Mouse (Mus musculus) forebrain, embryonic 11.5 days (tissue): ENCODE measurements around the gene Slc22a17. TPM values are rescaled to one million over a fixed set of nuclear protein-coding genes. Genes with fewer than 3 reads are reported as not detected.
A peak's percentile ranks its signal among the peaks of the same experiment; 100 is the strongest.

Source experiments
- ATAC-seq: fragments of 200-750 bp; cut with Nextera tagmentation; replicated peaks from 2 replicates; pipeline ENCODE4 v1.8.0; 2017; ENCODE audit warnings: moderate TSS enrichment; ENCODE audit not compliant: low FRiP score
- DNase-seq: peaks from one replicate; pipeline ENCODE4 v3.0.0-alpha.2; 2017; ENCODE audit warnings: low spot score
- H3K27ac ChIP-seq: fragments of 300-500 bp; sonication (generic); 2 replicates; pipeline ENCODE4 v1.5.1; 2014; ENCODE audit warnings: low read depth, low read length
- H3K27me3 ChIP-seq: fragments of 300-500 bp; sonication (generic); 2 replicates; pipeline ENCODE4 v1.6.1; 2014; ENCODE audit warnings: mild to moderate bottlenecking, low read length, mixed read lengths; ENCODE audit not compliant: control insufficient read depth, insufficient read depth
- H3K36me3 ChIP-seq: fragments of 300-500 bp; sonication (generic); 2 replicates; pipeline ENCODE4 v1.6.1; 2014; ENCODE audit warnings: mild to moderate bottlenecking, low read length, moderate library complexity, mixed read lengths; ENCODE audit not compliant: control insufficient read depth, insufficient read depth
- H3K4me1 ChIP-seq: fragments of 300-500 bp; sonication (generic); replicated peaks from 2 replicates; pipeline ENCODE4 v1.6.1; 2014; ENCODE audit warnings: low read length, mixed read lengths; ENCODE audit not compliant: control insufficient read depth, insufficient read depth
- H3K4me2 ChIP-seq: fragments of 300-500 bp; sonication (generic); 2 replicates; pipeline ENCODE4 v1.6.1; 2014; ENCODE audit warnings: low read depth, mild to moderate bottlenecking, low read length, moderate library complexity, mixed read lengths; ENCODE audit not compliant: severe bottlenecking
- H3K4me3 ChIP-seq: fragments of 300-500 bp; sonication (generic); 2 replicates; pipeline ENCODE4 v1.5.1; 2014; ENCODE audit warnings: low read depth, low read length
- H3K9ac ChIP-seq: fragments of 300-500 bp; sonication (generic); 2 replicates; pipeline ENCODE4 v1.6.1; 2014; ENCODE audit warnings: low read length
- H3K9me3 ChIP-seq: fragments of 300-500 bp; sonication (generic); 2 replicates; pipeline ENCODE4 v1.6.1; 2016; ENCODE audit warnings: low read length, mixed read lengths; ENCODE audit not compliant: control insufficient read depth
- WGBS: fragments of 180-500 bp; shearing (Covaris S2); extraction: QIAGEN DNeasy Blood & Tissue Kit; methylation state at CpG from one replicate; pipeline ENCODE4 v1.1.7; 2014; 5-methylcytosine and 5-hydroxymethylcytosine counted together
- polyA plus RNA-seq: library from polyadenylated mRNA; unstranded; fragments of >200 nt; fragmentation: Nextera tagmentation; extraction: Ambion mirVana; gene quantifications from 2 replicates; pipeline ENCODE4 v1.2.1, GENCODE M21; 2014

Gene Slc22a17
- polyA plus RNA-seq, 1 experiment from 2014 or later = 44.4 TPM

- DNase-seq (peak; percentile 77), ATAC-seq (peak; percentile 60)
- Histone ChIP-seq H3K27ac (peak overlapping the region; percentile 98), H3K4me2 (peak overlapping the region; percentile 96), H3K9ac (peak overlapping the region; percentile 95), H3K4me1 (peaks cover 14% of the 10 kb centered on the region; the same call in 1 of the 2 replicates), H3K4me3 (peak overlapping the region; percentile 52), H3K9me3 (peaks cover 14% of the 10 kb centered on the region), H3K36me3 (peaks cover 25% of the 10 kb centered on the region), H3K27me3 (no peaks in the 10 kb centered on the region)
- WGBS = 6% methylated on average over 7 of the region's 7 CpGs
Measured at GRCm38 (mm10) chr14:54924641-54925348, 11.9 kb upstream of the Slc22a17 start.

GRCm38 (mm10) chr14:54920076-54920685 lies 7.2 kb upstream of the Slc22a17 start:
- no peaks in the 10 kb centered on the region for H3K27me3 ChIP-seq
- peaks cover 25% of the 10 kb centered on the region for H3K36me3 ChIP-seq
- no peak overlapping the region for H3K4me3 ChIP-seq
- H3K4me1 ChIP-seq = peaks cover 2% of the 10 kb centered on the region; the same call in 1 of the 2 replicates
- no peak for DNase-seq
- H3K4me2 ChIP-seq = no peak overlapping the region
- peaks cover 14% of the 10 kb centered on the region for H3K9me3 ChIP-seq
- no peak for ATAC-seq
- WGBS = 94% methylated on average over 16 of the region's 16 CpGs
- H3K9ac ChIP-seq = no peak overlapping the region
- no peak overlapping the region for H3K27ac ChIP-seq

GRCm38 (mm10) chr14:54913343-54913742 lies 411 bp upstream of the Slc22a17 start:
- Histone ChIP-seq H3K4me2 (peak overlapping the region; percentile 100), H3K4me1 (peaks cover 6% of the 10 kb centered on the region), H3K36me3 (no peaks in the 10 kb centered on the region; the same call in 1 of the 2 replicates), H3K9me3 (no peaks in the 10 kb centered on the region), H3K4me3 (peak overlapping the region; percentile 88), H3K27ac (peak overlapping the region; percentile 53; the same call in 1 of the 2 replicates), H3K9ac (peak overlapping the region; percentile 92), H3K27me3 (no peaks in the 10 kb centered on the region)
- WGBS = 17% methylated on average over 10 of the region's 10 CpGs
- DNase-seq (no peak), ATAC-seq (peak; percentile 6; the same call in 1 of the 2 replicates)

GRCm38 (mm10) chr14:54912109-54912850 lies 652 bp downstream of the Slc22a17 start:
- H3K4me2 ChIP-seq = peak overlapping the region; percentile 100
- DNase-seq (peak; percentile 68), ATAC-seq (peak; percentile 57)

GRCm38 (mm10) chr14:54908682-54909081 lies 4.2 kb downstream of the Slc22a17 start:
- H3K9me3 ChIP-seq = no peaks in the 10 kb centered on the region
- H3K4me3 ChIP-seq = no peak overlapping the region
- no peak overlapping the region for H3K4me2 ChIP-seq
- H3K27ac ChIP-seq = no peak overlapping the region
- H3K27me3 ChIP-seq = no peaks in the 10 kb centered on the region
- WGBS = 77% methylated on average over 7 of the region's 7 CpGs
- DNase-seq = no peak
- H3K4me1 ChIP-seq = peaks cover 6% of the 10 kb centered on the region
- no peak for ATAC-seq
- no peak overlapping the region for H3K9ac ChIP-seq
- peaks cover 3% of the 10 kb centered on the region; the same call in 1 of the 2 replicates for H3K36me3 ChIP-seq

More at GRCm38 (mm10) chr14:54912109-54912850, 652 bp downstream of the Slc22a17 start:
- Histone ChIP-seq H3K9ac (peak overlapping the region; percentile 92), H3K9me3 (no peaks in the 10 kb centered on the region), H3K4me3 (peak overlapping the region; percentile 88), H3K4me1 (peaks cover 6% of the 10 kb centered on the region), H3K27ac (peak overlapping the region; percentile 53), H3K36me3 (peaks cover under 1% of the 10 kb centered on the region; the same call in 1 of the 2 replicates), H3K27me3 (no peaks in the 10 kb centered on the region)
- 2% methylated on average over 65 of the region's 69 CpGs for WGBS

- Histone ChIP-seq H3K9me3 (no peaks in the 10 kb centered on the region), H3K9ac (no peak overlapping the region), H3K4me1 (no peaks in the 10 kb centered on the region), H3K36me3 (peaks cover 3% of the 10 kb centered on the region; the same call in 1 of the 2 replicates), H3K27ac (no peak overlapping the region), H3K27me3 (no peaks in the 10 kb centered on the region), H3K4me3 (no peak overlapping the region), H3K4me2 (no peak overlapping the region)
- DNase-seq = no peak
- WGBS = 94% methylated on average over 4 of the region's 4 CpGs
- ATAC-seq = no peak
Measured at GRCm38 (mm10) chr14:54903641-54904040, 9.3 kb downstream of the Slc22a17 start.

- Histone ChIP-seq H3K9me3 (no peaks in the 10 kb centered on the region), H3K27me3 (no peaks in the 10 kb centered on the region), H3K4me1 (peaks cover 5% of the 10 kb centered on the region), H3K9ac (no peak overlapping the region), H3K4me3 (no peak overlapping the region), H3K36me3 (peaks cover 8% of the 10 kb centered on the region), H3K4me2 (no peak overlapping the region), H3K27ac (no peak overlapping the region)
- DNase-seq (peak; percentile 72), ATAC-seq (peak; percentile 64)
- WGBS = under 1% methylated on average over 3 of the region's 3 CpGs
Measured at GRCm38 (mm10) chr14:54900383-54900782, 12.5 kb downstream of the Slc22a17 start.

- Histone ChIP-seq H3K27me3 (no peaks in the 10 kb centered on the region), H3K36me3 (peaks cover 8% of the 10 kb centered on the region), H3K9ac (no peak overlapping the region), H3K9me3 (no peaks in the 10 kb centered on the region), H3K27ac (no peak overlapping the region), H3K4me3 (no peak overlapping the region), H3K4me1 (peaks cover 7% of the 10 kb centered on the region), H3K4me2 (no peak overlapping the region)
- ATAC-seq (no peak), DNase-seq (no peak)
- 65% methylated on average over 2 of the region's 2 CpGs for WGBS
Measured at GRCm38 (mm10) chr14:54897445-54897844, 15.5 kb downstream of the Slc22a17 start.
